Mouse (Mus musculus) midbrain, embryonic 16.5 days (tissue): Measurements from ENCODE around the gene Cwc25. TPM values are rescaled to one million over a fixed set of nuclear protein-coding genes. Genes with fewer than 3 reads are reported as not detected.

ENCODE experiments used
- ATAC-seq: fragments of 200-750 bp; cut with Nextera tagmentation; 2 replicates; pipeline ENCODE4 v1.8.0; 2017; ENCODE audit warnings: moderate TSS enrichment
- H3K27ac ChIP-seq: fragments of 300-500 bp; sonication (generic); 2 replicates; pipeline ENCODE4 v1.5.1; 2014; ENCODE audit warnings: mild to moderate bottlenecking, low read length, mixed read lengths
- H3K27me3 ChIP-seq: fragments of 300-500 bp; sonication (generic); 2 replicates; pipeline ENCODE4 v1.6.1; 2014; ENCODE audit warnings: low read depth, low read length, mixed read lengths; ENCODE audit not compliant: control insufficient read depth, insufficient read depth
- H3K36me3 ChIP-seq: fragments of 300-500 bp; sonication (generic); 2 replicates; pipeline ENCODE4 v1.6.1; 2014; ENCODE audit warnings: mild to moderate bottlenecking, low read length, moderate library complexity, mixed read lengths; ENCODE audit not compliant: control insufficient read depth, insufficient read depth
- H3K4me1 ChIP-seq: fragments of 300-500 bp; sonication (generic); 2 replicates; pipeline ENCODE4 v1.6.1; 2014; ENCODE audit warnings: mild to moderate bottlenecking, low read length, mixed read lengths; ENCODE audit not compliant: control insufficient read depth, insufficient read depth
- H3K4me2 ChIP-seq: fragments of 300-500 bp; sonication (generic); 2 replicates; pipeline ENCODE4 v1.6.1; 2014; ENCODE audit warnings: mild to moderate bottlenecking, low read length, mixed read lengths
- H3K4me3 ChIP-seq: fragments of 300-500 bp; sonication (generic); 2 replicates; pipeline ENCODE4 v1.5.1; 2014; ENCODE audit warnings: low read depth, mild to moderate bottlenecking, low read length, moderate library complexity, mixed read lengths
- H3K9ac ChIP-seq: fragments of 300-500 bp; sonication (generic); 2 replicates; pipeline ENCODE4 v1.6.1; 2014; ENCODE audit warnings: low read depth, low read length, mixed read lengths
- H3K9me3 ChIP-seq: fragments of 300-500 bp; sonication (generic); replicated peaks from 2 replicates; pipeline ENCODE4 v1.6.1; 2014; ENCODE audit warnings: mild to moderate bottlenecking, low read length, mixed read lengths; ENCODE audit not compliant: control insufficient read depth, poor library complexity, severe bottlenecking
- WGBS: fragments of 180-500 bp; shearing (Covaris S2); extraction: QIAGEN DNeasy Blood & Tissue Kit; methylation state at CpG from one replicate; pipeline ENCODE4 v1.1.7; 2014; 5-methylcytosine and 5-hydroxymethylcytosine counted together
- polyA plus RNA-seq: library from polyadenylated mRNA; unstranded; fragments of >200 nt; fragmentation: Nextera tagmentation; extraction: Ambion mirVana; gene quantifications from 2 replicates; pipeline ENCODE4 v1.2.1, GENCODE M21; 2015

Cwc25 gene
- polyA plus RNA-seq, 1 experiment from 2014 or later: 15.9 TPM

GRCm38 (mm10) chr11:97728311-97728710, 38.0 kb downstream of the Cwc25 start:
- no peak for ATAC-seq
- WGBS: 91% methylated on average over 7 of the region's 7 CpGs
- Histone ChIP-seq H3K27ac (no peak overlapping the region), H3K4me3 (no peak overlapping the region), H3K27me3 (no peaks in the 10 kb centered on the region), H3K4me2 (no peak overlapping the region), H3K36me3 (peaks cover 43% of the 10 kb centered on the region), H3K9me3 (no peaks in the 10 kb centered on the region), H3K9ac (no peak overlapping the region), H3K4me1 (no peaks in the 10 kb centered on the region)

GRCm38 (mm10) chr11:97723709-97724108, 42.6 kb downstream of the Cwc25 start:
- Histone ChIP-seq H3K9ac (no peak overlapping the region), H3K4me3 (no peak overlapping the region), H3K27ac (no peak overlapping the region), H3K27me3 (no peaks in the 10 kb centered on the region), H3K9me3 (no peaks in the 10 kb centered on the region), H3K4me2 (no peak overlapping the region), H3K36me3 (peaks cover 69% of the 10 kb centered on the region), H3K4me1 (no peaks in the 10 kb centered on the region)
- 90% methylated on average over 7 of the region's 7 CpGs for WGBS
- no peak for ATAC-seq

- Histone ChIP-seq H3K27me3 (no peaks in the 10 kb centered on the region), H3K4me3 (no peak overlapping the region), H3K9ac (no peak overlapping the region), H3K4me2 (no peak overlapping the region), H3K4me1 (no peaks in the 10 kb centered on the region), H3K27ac (no peak overlapping the region), H3K9me3 (no peaks in the 10 kb centered on the region), H3K36me3 (peaks cover 63% of the 10 kb centered on the region)
- WGBS: 99% methylated on average over 4 of the region's 4 CpGs
- no peak for ATAC-seq
Observed at GRCm38 (mm10) chr11:97721338-97721737, 45.0 kb downstream of the Cwc25 start.

- H3K27ac ChIP-seq: no peak overlapping the region
- H3K36me3 ChIP-seq: peaks cover 58% of the 10 kb centered on the region
- no peak overlapping the region for H3K4me2 ChIP-seq
- no peaks in the 10 kb centered on the region for H3K9me3 ChIP-seq
- no peaks in the 10 kb centered on the region for H3K4me1 ChIP-seq
- ATAC-seq: no peak
- H3K27me3 ChIP-seq: no peaks in the 10 kb centered on the region
- WGBS: 93% methylated on average over 4 of the region's 4 CpGs
- no peak overlapping the region for H3K9ac ChIP-seq
- H3K4me3 ChIP-seq: no peak overlapping the region
Observed at GRCm38 (mm10) chr11:97719041-97719440, 47.3 kb downstream of the Cwc25 start.

GRCm38 (mm10) chr11:97718281-97718860, 48.0 kb downstream of the Cwc25 start:
- WGBS: 92% methylated on average over 15 of the region's 15 CpGs
- no peak overlapping the region for H3K4me2 ChIP-seq
- no peak overlapping the region for H3K27ac ChIP-seq
- no peak for ATAC-seq
- no peaks in the 10 kb centered on the region for H3K9me3 ChIP-seq
- no peaks in the 10 kb centered on the region for H3K4me1 ChIP-seq
- no peaks in the 10 kb centered on the region for H3K27me3 ChIP-seq
- H3K4me3 ChIP-seq: no peak overlapping the region
- H3K36me3 ChIP-seq: peaks cover 59% of the 10 kb centered on the region
- no peak overlapping the region for H3K9ac ChIP-seq

DNA sequence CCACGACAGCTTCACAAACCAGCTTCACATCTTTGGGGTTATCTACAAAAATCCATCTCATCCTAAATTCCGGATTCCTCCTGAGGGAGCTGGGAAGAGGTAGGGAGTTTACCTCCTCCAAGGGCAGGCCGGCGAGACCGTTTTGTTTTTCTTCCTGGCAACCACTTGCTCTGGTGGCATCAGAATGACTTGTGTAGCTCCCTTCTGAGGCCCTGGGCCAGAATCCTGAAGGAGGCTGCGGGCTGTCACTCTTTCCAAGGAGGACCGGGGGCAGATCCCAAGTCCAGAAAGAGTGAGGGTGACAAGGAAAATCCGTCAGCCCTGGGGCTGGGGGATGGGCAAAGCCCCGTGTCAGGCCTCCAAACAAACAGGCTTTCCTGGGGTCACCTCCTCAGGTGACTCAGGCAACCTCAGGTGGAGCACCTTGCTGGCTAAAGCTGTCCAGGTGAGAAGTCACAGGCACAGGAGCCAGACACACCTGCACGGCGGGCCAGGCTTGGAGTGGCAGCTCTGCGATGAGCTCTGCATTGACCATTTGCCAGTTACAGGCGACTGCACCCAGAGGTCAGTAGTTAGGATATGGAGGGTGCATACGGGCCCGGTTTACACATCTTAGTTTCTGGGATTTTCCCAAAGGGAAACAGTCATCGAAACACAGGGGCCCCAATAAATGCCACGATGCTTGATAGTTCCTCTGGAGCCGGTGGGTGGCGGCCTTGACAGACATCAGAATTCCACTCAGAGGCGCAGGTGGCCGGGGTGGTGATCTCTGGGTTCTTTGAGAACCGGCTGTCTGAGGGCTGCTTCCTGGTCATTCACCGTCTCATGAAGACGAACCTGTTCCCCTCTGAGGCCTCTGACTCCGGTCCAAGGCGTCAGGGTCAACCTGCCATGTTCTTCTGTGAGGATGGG, 48.7 kb downstream of the Cwc25 start:
- 91% methylated on average over 26 of the region's 26 CpGs for WGBS

GRCm38 (mm10) chr11:97716021-97716420, 50.3 kb downstream of the Cwc25 start:
- H3K36me3 ChIP-seq: peaks cover 52% of the 10 kb centered on the region
- 91% methylated on average over 8 of the region's 8 CpGs for WGBS

More for the DNA sequence above, 48.7 kb downstream of the Cwc25 start:
- H3K27me3 ChIP-seq: no peaks in the 10 kb centered on the region
- H3K4me2 ChIP-seq: no peak overlapping the region
- no peaks in the 10 kb centered on the region for H3K9me3 ChIP-seq
- no peak overlapping the region for H3K27ac ChIP-seq
- H3K4me3 ChIP-seq: no peak overlapping the region
- no peak for ATAC-seq
- H3K9ac ChIP-seq: no peak overlapping the region
- no peaks in the 10 kb centered on the region for H3K4me1 ChIP-seq
- H3K36me3 ChIP-seq: peaks cover 58% of the 10 kb centered on the region

GRCm38 (mm10) chr11:97714784-97715760, 51.3 kb downstream of the Cwc25 start:
- H3K9ac ChIP-seq: no peak overlapping the region
- no peak overlapping the region for H3K4me3 ChIP-seq
- H3K36me3 ChIP-seq: peaks cover 44% of the 10 kb centered on the region
- no peak overlapping the region for H3K4me2 ChIP-seq
- H3K27me3 ChIP-seq: no peaks in the 10 kb centered on the region
- 95% methylated on average over 14 of the region's 14 CpGs for WGBS
- H3K27ac ChIP-seq: no peak overlapping the region
- H3K9me3 ChIP-seq: no peaks in the 10 kb centered on the region
- ATAC-seq: no peak
- no peaks in the 10 kb centered on the region for H3K4me1 ChIP-seq

More at GRCm38 (mm10) chr11:97716021-97716420, 50.3 kb downstream of the Cwc25 start:
- H3K4me1 ChIP-seq: no peaks in the 10 kb centered on the region
- no peaks in the 10 kb centered on the region for H3K27me3 ChIP-seq
- H3K4me2 ChIP-seq: no peak overlapping the region
- H3K9me3 ChIP-seq: no peaks in the 10 kb centered on the region
- ATAC-seq: no peak
- H3K4me3 ChIP-seq: no peak overlapping the region
- no peak overlapping the region for H3K9ac ChIP-seq
- H3K27ac ChIP-seq: no peak overlapping the region
